Mouse (Mus musculus): ENCODE data around the gene Wdr61.

Gene Wdr61

DNA sequence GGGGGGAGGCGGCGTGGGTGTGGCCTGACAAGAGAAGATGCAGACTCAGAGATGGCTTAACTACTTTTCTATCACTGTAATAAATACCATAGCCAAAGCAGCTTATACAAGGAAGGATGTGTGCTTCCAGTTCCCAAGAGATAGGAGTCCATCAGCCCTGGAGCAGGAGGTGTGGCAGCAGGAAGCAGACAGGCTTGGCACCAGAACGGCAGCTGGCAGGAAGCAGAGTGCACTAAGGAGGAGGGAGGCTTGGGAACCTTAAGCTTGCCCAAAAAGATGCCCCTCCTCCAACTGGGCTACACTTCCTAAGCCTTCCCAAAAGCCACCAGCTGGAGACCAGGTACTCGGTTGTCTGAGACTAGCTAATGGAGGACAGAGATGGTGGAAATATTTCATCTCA lies 51.5 kb downstream of the Wdr61 start:
- DNase-seq (ENCODE audit: low read depth, low spot score), result no peak

DNA sequence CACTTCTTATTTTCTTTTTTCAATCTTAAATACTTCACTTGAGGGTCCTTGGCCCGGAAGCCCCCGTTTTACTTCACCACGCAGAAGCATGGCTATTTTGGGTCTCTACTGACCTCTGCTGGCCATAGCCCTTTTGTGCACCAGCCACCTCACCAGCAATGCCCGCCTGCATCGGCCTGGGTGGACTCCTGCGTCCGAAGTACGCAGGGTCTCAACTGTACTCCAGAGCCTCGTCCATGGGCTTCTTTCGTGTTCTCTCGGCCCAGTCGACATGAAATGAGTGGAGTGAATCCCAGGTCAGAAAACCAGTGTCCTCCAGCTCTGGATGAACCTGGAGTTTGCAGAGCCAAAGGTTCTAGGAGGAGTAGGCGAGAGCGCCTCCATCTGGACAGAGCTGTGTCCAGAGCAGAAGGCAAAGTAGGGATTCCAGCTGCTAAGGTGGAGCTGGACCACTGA lies 57.8 kb downstream of the Wdr61 start:
- no peak for DNase-seq (ENCODE audit: low read depth, low spot score)

DNA sequence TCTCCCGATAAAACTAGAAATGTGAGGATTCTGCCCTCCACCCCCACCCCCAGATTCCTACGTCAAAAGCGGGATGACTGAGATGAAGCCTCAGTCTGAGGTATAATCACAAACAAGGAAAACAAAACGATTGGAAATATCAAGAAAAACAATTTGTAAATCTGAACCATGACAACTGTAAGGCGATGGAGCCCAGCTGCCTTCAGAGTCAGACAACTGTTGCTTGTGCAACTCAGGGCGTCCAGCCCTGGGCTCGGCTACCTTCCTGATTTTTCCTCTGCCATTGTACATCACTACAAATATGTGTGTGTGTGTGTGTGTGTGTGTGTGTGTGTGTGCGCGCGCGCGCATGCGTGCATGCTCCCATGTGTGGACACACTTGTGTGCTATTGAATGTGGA lies 60.4 kb downstream of the Wdr61 start:
- DNase-seq (ENCODE audit: low read depth, low spot score), result no peak

DNA sequence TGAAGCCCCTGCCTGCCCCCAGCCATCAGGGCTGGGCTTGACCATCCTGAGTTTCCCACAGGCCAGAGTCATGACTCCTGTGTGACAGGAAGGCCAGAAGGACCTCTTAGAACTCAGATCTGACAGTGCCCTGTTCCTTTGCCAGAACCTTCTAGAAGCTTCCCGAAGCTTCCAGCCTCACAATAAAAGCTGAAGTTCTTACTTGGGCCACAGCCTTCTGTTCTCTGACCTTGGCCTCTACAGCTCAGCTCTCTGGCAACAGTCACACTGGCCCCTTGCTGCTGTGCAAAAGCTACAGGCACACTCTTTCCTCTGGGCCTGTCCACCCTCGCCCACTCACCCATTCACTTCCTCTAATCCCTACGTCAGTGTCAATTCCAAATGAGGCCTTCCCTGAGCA lies 62.4 kb downstream of the Wdr61 start:
- no peak for DNase-seq (ENCODE audit: low read depth, low spot score)

DNA sequence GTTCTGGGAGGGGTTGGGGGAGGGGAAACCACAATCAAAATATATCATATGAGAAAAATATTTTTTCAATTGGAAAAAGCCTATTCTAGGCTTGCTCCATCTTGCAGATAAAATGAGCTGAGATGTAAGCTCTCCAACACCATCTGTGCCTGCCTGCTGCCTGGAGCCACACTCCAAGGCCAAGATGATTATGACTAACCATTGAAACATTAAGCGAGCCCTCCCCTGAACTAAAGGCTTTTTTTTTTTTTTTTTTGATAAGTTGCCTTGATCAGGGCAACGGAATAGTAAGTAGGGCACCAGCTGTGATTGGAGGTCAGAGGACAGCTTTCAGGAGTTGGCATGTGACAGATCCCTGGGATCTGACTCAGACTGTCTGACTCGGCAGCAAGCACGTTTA lies 65.9 kb downstream of the Wdr61 start:
- DNase-seq (ENCODE audit: low read depth, low spot score), result no peak

DNA sequence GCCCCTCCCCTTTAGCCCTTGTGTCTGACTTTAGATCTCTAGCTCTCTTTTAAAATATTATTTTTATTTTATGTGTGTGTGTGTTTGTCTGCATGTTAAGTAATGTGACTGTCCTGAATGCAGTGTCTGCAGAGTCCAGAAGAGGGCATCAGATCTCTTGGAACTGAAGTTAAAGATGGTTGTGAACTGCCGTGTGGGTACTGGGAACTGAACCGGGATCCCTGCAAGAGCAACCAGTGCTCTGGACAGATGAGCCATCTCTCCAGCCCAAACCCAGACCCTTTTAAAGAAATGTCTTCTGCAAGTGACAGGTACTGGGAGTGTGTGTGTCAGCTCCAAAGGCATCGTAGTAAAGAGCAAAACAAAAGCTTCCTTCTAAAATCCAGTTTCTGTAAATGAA lies 68.2 kb downstream of the Wdr61 start:
- DNase-seq (ENCODE audit: low read depth, low spot score), result no peak
